In the genomic region with DNA sequence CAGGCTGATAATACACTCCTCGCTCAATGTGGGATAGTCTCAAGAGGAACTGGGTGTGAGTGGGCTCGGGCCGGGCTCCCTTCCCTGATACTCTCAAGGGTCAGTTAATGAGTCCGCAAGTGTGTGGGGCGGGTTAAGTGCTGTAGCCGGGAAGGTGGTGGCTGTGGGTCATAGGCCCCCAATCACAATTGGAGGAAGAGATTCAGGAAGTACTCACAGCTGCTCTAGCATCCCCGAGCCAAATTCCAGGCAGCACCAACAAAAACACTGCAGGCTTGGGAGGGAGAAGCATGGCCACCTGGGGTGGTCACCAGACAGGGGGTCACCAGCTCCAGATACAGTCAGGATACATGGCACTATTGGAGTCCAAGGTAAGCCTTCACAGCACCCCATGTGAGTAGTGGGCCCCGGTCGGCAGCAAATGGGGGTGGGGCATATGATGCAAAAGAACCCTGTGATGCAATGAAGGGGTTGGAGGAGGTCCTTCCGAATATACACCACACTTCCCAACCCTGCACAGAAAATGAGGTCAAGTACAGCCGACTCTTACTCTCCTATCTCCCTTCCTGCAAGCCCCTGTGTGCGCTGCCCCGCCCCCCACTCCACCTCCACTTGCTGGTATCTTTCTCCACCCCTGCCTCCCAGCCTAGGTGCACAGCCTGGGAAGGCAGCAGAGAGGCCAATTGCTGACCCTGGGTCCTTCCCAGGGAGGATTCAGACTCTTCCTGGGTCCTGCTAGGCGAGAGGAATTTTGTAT, we compare ENCODE assay signal across 10 mouse cellular contexts. TPM values are rescaled to one million over a fixed set of nuclear protein-coding genes. Genes with fewer than 3 reads are reported as not detected.
DNase-seq lines count a peak whose midpoint lies in the region; ATAC-seq and TF ChIP-seq lines count a peak whose summit lies in the region.
"Had no signal": no experiment of that assay in that cellular context is flagged by ENCODE, and none has a peak within 500 bp of the region (broad histone marks: within the 10 kb centered on the region; RNA-seq: fewer than 3 reads in every experiment).

A gene (plus strand): TSS at position 241 of the 757 bp plus-strand sequence.

- TF ChIP-seq POLR2A in myocyte (IDR thresholded peaks at IDR 0.05; ENCODE audit: insufficient read length, low read depth) = no peak

- H3K9ac ChIP-seq in heart, postnatal 0 days (replicated peaks; ENCODE audit: low read depth, low read length) = peak within 1 kb of the TSS; percentile 28; the same call in 1 of the 2 replicates
- H3K9ac ChIP-seq in limb, embryonic 13.5 days = no peak within 1 kb of the TSS
- H3K9ac ChIP-seq: neural tube, embryonic 12.5 days had no signal

- no peak within 1 kb of the TSS for H3ac ChIP-seq in myocyte (ENCODE audit: control insufficient read depth, insufficient read length)

- peak; percentile 68; the same call in 1 of the 2 replicates for TF ChIP-seq EP300 in heart, postnatal 0 days (IDR thresholded peaks at IDR 0.05; ENCODE audit: low read depth)

- no peak for TF ChIP-seq CTCF in heart, postnatal 0 days (IDR thresholded peaks at IDR 0.05; ENCODE audit: low read depth)

- peak; percentile 61 for DNase-seq in adrenal gland, postnatal 14 days
- DNase-seq in adrenal gland, adult 18-20 months (ENCODE audit: low spot score in 2 of 2) = no peak
- DNase-seq in heart, postnatal 0 days (ENCODE audit: low spot score) = peak; percentile 70
- DNase-seq in layer of hippocampus, adult 9-10 months (ENCODE audit: low spot score) = no peak
- DNase-seq in layer of hippocampus, postnatal 36 days = no peak
- DNase-seq in layer of hippocampus, adult 18-20 months (ENCODE audit: low spot score in 2 of 2) = no peak

- ATAC-seq in heart, postnatal 0 days (ENCODE audit: insufficient read depth, low read depth) = peak; percentile 29
- ATAC-seq in limb, embryonic 13.5 days (ENCODE audit: low FRiP score, low read depth) = no peak

- H3K4me2 ChIP-seq in heart, postnatal 0 days (ENCODE audit: low read depth, low read length) = peak within 1 kb of the TSS; percentile 26; the same call in 1 of the 2 replicates
- no peak within 1 kb of the TSS for H3K4me2 ChIP-seq in limb, embryonic 13.5 days (replicated peaks)
- H3K4me2 ChIP-seq in myocyte (ENCODE audit: low read depth) = peak within 1 kb of the TSS; percentile 79
- H3K4me2 ChIP-seq: neural tube, embryonic 12.5 days had no signal

- no peaks in the 10 kb centered on the region for H3K79me2 ChIP-seq in myocyte (ENCODE audit: control insufficient read depth, insufficient read depth)

- 29% methylated on average over 14 of the region's 14 CpGs for WGBS in heart, postnatal 0 days
- WGBS in limb, embryonic 13.5 days = 65% methylated on average over 14 of the region's 14 CpGs

- H3K4me1 ChIP-seq in heart, postnatal 0 days (ENCODE audit: control insufficient read depth, insufficient read depth) = peaks cover 61% of the 10 kb centered on the region
- peaks cover 63% of the 10 kb centered on the region for H3K4me1 ChIP-seq in limb, embryonic 13.5 days
- H3K4me1 ChIP-seq: neural tube, embryonic 12.5 days had no signal

- H3K36me3 ChIP-seq in heart, postnatal 0 days (replicated peaks; ENCODE audit: control insufficient read depth, insufficient read depth, low read length) = no peaks in the 10 kb centered on the region
- no peaks in the 10 kb centered on the region for H3K36me3 ChIP-seq in limb, embryonic 13.5 days
- no peaks in the 10 kb centered on the region for H3K36me3 ChIP-seq in myocyte (ENCODE audit: control insufficient read depth, insufficient read depth)
- H3K36me3 ChIP-seq: neural tube, embryonic 12.5 days had no signal

- no peaks in the 10 kb centered on the region for H3K27me3 ChIP-seq in heart, postnatal 0 days (ENCODE audit: control insufficient read depth, insufficient read depth, low read length)
- no peaks in the 10 kb centered on the region for H3K27me3 ChIP-seq in limb, embryonic 13.5 days
- H3K27me3 ChIP-seq in myocyte (ENCODE audit: control insufficient read depth, insufficient read depth, insufficient read length) = no peaks in the 10 kb centered on the region
- H3K27me3 ChIP-seq: neural tube, embryonic 12.5 days had no signal

- H3K4me3 ChIP-seq in heart, postnatal 0 days (ENCODE audit: low read depth, low read length) = no peak within 1 kb of the TSS
- no peak within 1 kb of the TSS for H3K4me3 ChIP-seq in limb, embryonic 13.5 days
- H3K4me3 ChIP-seq in myocyte = no peak within 1 kb of the TSS
- H3K4me3 ChIP-seq: neural tube, embryonic 12.5 days had no signal

- H3K27ac ChIP-seq in heart, postnatal 0 days (ENCODE audit: low read depth) = peak within 1 kb of the TSS; percentile 97
- peak within 1 kb of the TSS; percentile 52; the same call in 1 of the 2 replicates for H3K27ac ChIP-seq in limb, embryonic 13.5 days
- H3K27ac ChIP-seq: neural tube, embryonic 12.5 days had no signal

- H3K9me3 ChIP-seq in heart, postnatal 0 days (replicated peaks; ENCODE audit: control insufficient read depth, low read length) = no peaks in the 10 kb centered on the region
- no peaks in the 10 kb centered on the region for H3K9me3 ChIP-seq in limb, embryonic 13.5 days
- H3K9me3 ChIP-seq: neural tube, embryonic 12.5 days had no signal

TF ChIP-seq in myocyte, 11 proteins besides CTCF, POLR2A, EP300 and RAD21:
- TF ChIP-seq MYOG (IDR thresholded peaks at IDR 0.05; ENCODE audit: control insufficient read depth in 1 of 3, insufficient read depth in 1 of 3, insufficient read length in 2 of 3, low read depth in 2 of 3) (no peak), TCF3 (IDR thresholded peaks at IDR 0.05; ENCODE audit: insufficient read length, low read depth) (no peak), MYOD1 (IDR thresholded peaks at IDR 0.05; ENCODE audit: control insufficient read depth in 1 of 3, insufficient read length in 2 of 3, low read depth in 2 of 3) (no peak), REST (IDR thresholded peaks at IDR 0.05; ENCODE audit: insufficient read depth, insufficient read length) (no peak), POLR2AphosphoS2 (IDR thresholded peaks at IDR 0.05; ENCODE audit: insufficient read length, low read depth) (no peak), E2F4 (IDR thresholded peaks at IDR 0.05; ENCODE audit: insufficient read depth) (no peak), TCF12 (IDR thresholded peaks at IDR 0.05; ENCODE audit: insufficient read depth, poor library complexity, severe bottlenecking) (no peak), CEBPB (IDR thresholded peaks at IDR 0.05; ENCODE audit: insufficient read depth, poor library complexity, severe bottlenecking) (no peak), SRF (IDR thresholded peaks at IDR 0.05; ENCODE audit: control insufficient read depth, insufficient read length, low read depth) (no peak), MAX (IDR thresholded peaks at IDR 0.05; ENCODE audit: low read depth) (no peak), USF1 (IDR thresholded peaks at IDR 0.05; ENCODE audit: low read depth) (no peak)

RNA-seq across cellular contexts. Expression of the gene that starts here (rescaled TPM):
- total RNA-seq in adrenal gland, postnatal 14 days (2021) = 4.2 and 6.2 TPM in 2 replicates
- 1 to 10 TPM; 1.6 to 2.3 TPM for total RNA-seq in adrenal gland, adult 18-20 months (2021)
- 1.6 and 6.3 TPM in 2 replicates for total RNA-seq in heart, postnatal 0 days (2014; rRNA removed; ENCODE audit: low replicate concordance)
- 1.1 and 1.3 TPM in 2 replicates for polyA plus RNA-seq in heart, postnatal 0 days (2015; fragmentation: Nextera tagmentation; extraction: Ambion mirVana)
- 0.33 and 0.63 TPM in 2 replicates for polyA plus RNA-seq in limb, embryonic 13.5 days (2015; fragmentation: Nextera tagmentation; extraction: Ambion mirVana)
- 0.02 TPM for polyA plus RNA-seq in myocyte (2012; fragmentation: generic; extraction: Trizol)
- total RNA-seq in layer of hippocampus, postnatal 36 days (2021) = 1 to 10 TPM in 1 of 2 experiments, under 1 TPM in 1; 0.61 to 1.1 TPM
- 1 to 10 TPM in 1 of 2 experiments, under 1 TPM in 1; 0.58 to 1.3 TPM for total RNA-seq in layer of hippocampus, adult 18-20 months (2021)
- total RNA-seq: hematopoietic stem cell, adult 5-6 weeks had no signal
- polyA plus RNA-seq: neural tube, embryonic 12.5 days had no signal

Comparison
In these comparisons a context has a peak if more than half of its experiments do, and no peak if none do; other contexts are left out.
1. DNase-seq: peak in adrenal gland, postnatal 14 days (single experiment) and heart, postnatal 0 days (single experiment); none in adrenal gland, adult 18-20 months (0 of 2), layer of hippocampus, adult 9-10 months (single experiment), layer of hippocampus, postnatal 36 days (0 of 2) and layer of hippocampus, adult 18-20 months (0 of 2).